Mouse (Mus musculus) neural tube, embryonic 12.5 days (tissue): ENCODE results near the gene Cdkl4. TPM values are rescaled to one million over a fixed set of nuclear protein-coding genes. Genes with fewer than 3 reads are reported as not detected.
"Not testable (repeated sequence)": the region's sequence is repeated elsewhere in the genome, so short reads cannot be mapped to it uniquely, and the experiment has no call there.

Experiments
- ATAC-seq: fragments of 200-750 bp; cut with Nextera tagmentation; 2 replicates; pipeline ENCODE4 v1.8.0; 2017; ENCODE audit warnings: low read depth, mild to moderate bottlenecking, moderate TSS enrichment, moderate library complexity; ENCODE audit not compliant: low FRiP score
- H3K27ac ChIP-seq: fragments of 300-500 bp; sonication (generic); 2 replicates; pipeline ENCODE4 v1.5.1; 2016
- H3K27me3 ChIP-seq: fragments of 300-500 bp; sonication (generic); replicated peaks from 2 replicates; pipeline ENCODE4 v1.6.1; 2016; ENCODE audit warnings: mild to moderate bottlenecking
- H3K36me3 ChIP-seq: fragments of 300-500 bp; sonication (generic); 2 replicates; pipeline ENCODE4 v1.6.1; 2016; ENCODE audit warnings: mild to moderate bottlenecking
- H3K4me1 ChIP-seq: fragments of 300-500 bp; sonication (generic); 2 replicates; pipeline ENCODE4 v1.6.1; 2016
- H3K4me2 ChIP-seq: fragments of 300-500 bp; sonication (generic); replicated peaks from 2 replicates; pipeline ENCODE4 v1.6.1; 2016; ENCODE audit warnings: mild to moderate bottlenecking
- H3K4me3 ChIP-seq: fragments of 300-500 bp; sonication (generic); 2 replicates; pipeline ENCODE4 v1.5.1; 2016
- H3K9ac ChIP-seq: fragments of 300-500 bp; sonication (generic); 2 replicates; pipeline ENCODE4 v1.6.1; 2016; ENCODE audit warnings: mild to moderate bottlenecking
- H3K9me3 ChIP-seq: fragments of 300-500 bp; sonication (generic); 2 replicates; pipeline ENCODE4 v1.6.1; 2016; ENCODE audit warnings: mild to moderate bottlenecking
- WGBS: fragments of 180-500 bp; shearing (Covaris S2); methylation state at CpG from one replicate; pipeline ENCODE4 v1.1.7; 2016; 5-methylcytosine and 5-hydroxymethylcytosine counted together
- polyA plus RNA-seq: library from polyadenylated mRNA; unstranded; fragments of >200 nt; fragmentation: Nextera tagmentation; extraction: Ambion mirVana; gene quantifications from 2 replicates; pipeline ENCODE4 v1.2.1, GENCODE M21; 2016

The Cdkl4 gene
- polyA plus RNA-seq, 1 experiment from 2014 or later: 6.2 TPM

DNA sequence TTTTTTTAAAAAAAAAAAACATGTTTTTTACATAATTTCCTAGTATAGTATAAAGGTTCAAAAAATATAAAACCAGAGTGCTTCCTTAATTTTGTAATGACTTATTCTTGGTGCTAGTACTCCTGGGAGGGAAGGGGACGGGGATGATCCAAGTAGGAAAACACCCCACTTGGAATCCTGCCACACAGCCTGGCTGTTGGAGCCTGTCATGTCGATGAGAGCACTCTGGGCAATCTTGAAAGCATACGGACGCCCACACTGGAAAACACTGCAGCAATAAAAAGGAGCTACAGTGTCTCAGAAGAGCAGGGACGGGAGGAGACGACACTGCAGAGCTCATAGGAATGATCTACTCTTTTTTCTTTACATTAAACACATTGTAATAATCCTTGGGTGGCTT, 42.0 kb downstream of the Cdkl4 start:
- H3K4me1 ChIP-seq: no peaks in the 10 kb centered on the region
- no peaks in the 10 kb centered on the region for H3K36me3 ChIP-seq
- H3K27ac ChIP-seq: no peak overlapping the region
- ATAC-seq: no peak
- peaks cover 4% of the 10 kb centered on the region; the same call in 1 of the 2 replicates for H3K9me3 ChIP-seq
- H3K4me2 ChIP-seq: no peak overlapping the region
- H3K27me3 ChIP-seq: no peaks in the 10 kb centered on the region
- WGBS: 68% methylated on average over 6 of the region's 6 CpGs
- H3K4me3 ChIP-seq: no peak overlapping the region
- no peak overlapping the region for H3K9ac ChIP-seq

DNA sequence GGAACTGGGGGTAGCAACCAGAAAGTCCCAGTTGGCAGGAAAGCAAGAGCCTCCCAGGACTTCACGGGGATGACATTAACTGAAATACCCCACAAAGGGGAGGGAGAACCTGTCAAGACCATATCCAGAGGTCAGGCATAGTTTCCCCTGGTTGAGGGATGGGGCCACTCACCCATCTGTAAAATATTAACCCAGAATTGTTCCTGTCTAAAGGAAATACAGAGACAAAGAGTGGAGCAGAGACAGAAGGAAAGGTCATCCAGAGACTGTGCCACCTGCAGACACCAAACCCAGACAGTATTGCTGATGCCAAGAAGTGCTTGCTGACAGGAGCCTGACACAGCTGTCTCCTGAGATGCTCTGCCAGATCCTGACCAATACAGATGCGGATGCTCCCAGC, 46.3 kb downstream of the Cdkl4 start:
- H3K9me3 ChIP-seq, H3K27ac ChIP-seq, H3K4me2 ChIP-seq, H3K4me3 ChIP-seq, H3K4me1 ChIP-seq, H3K9ac ChIP-seq, H3K36me3 ChIP-seq, ATAC-seq, H3K27me3 ChIP-seq: not testable (repeated sequence)
- 61% methylated on average over 2 of the region's 2 CpGs for WGBS

GRCm38 (mm10) chr17:80523231-80523630, 54.4 kb downstream of the Cdkl4 start:
- H3K9me3 ChIP-seq: no peaks in the 10 kb centered on the region
- H3K27me3 ChIP-seq: no peaks in the 10 kb centered on the region
- ATAC-seq: no peak
- no peaks in the 10 kb centered on the region for H3K36me3 ChIP-seq
- H3K4me3 ChIP-seq: no peak overlapping the region
- H3K9ac ChIP-seq: no peak overlapping the region
- H3K27ac ChIP-seq: no peak overlapping the region
- 86% methylated on average over 3 of the region's 3 CpGs for WGBS
- H3K4me1 ChIP-seq: no peaks in the 10 kb centered on the region
- no peak overlapping the region for H3K4me2 ChIP-seq

DNA sequence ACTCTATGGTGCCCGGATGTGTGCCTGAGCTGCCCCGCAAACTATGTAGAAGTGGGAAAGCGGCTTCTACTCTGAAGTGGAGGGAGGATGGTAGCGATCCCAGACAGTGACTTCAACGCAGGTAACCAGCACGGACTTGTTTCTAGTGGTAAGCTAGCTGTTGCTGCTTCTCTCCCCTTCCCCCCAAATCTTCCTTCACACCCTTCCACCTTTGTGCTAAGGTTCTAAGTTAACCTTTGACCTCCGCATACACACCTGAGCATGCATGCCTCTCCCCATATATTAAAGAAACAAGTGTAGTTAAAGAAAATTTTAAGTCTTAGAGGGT, 55.4 kb downstream of the Cdkl4 start:
- 79% methylated on average over 7 of the region's 7 CpGs for WGBS
- H3K4me1 ChIP-seq: no peaks in the 10 kb centered on the region
- H3K27ac ChIP-seq: no peak overlapping the region
- H3K4me3 ChIP-seq: no peak overlapping the region
- no peak overlapping the region for H3K4me2 ChIP-seq
- H3K9me3 ChIP-seq: no peaks in the 10 kb centered on the region
- no peaks in the 10 kb centered on the region for H3K27me3 ChIP-seq
- H3K36me3 ChIP-seq: no peaks in the 10 kb centered on the region
- ATAC-seq: no peak
- H3K9ac ChIP-seq: no peak overlapping the region

GRCm38 (mm10) chr17:80521521-80522228, 55.9 kb downstream of the Cdkl4 start:
- no peaks in the 10 kb centered on the region for H3K4me1 ChIP-seq
- 77% methylated on average over 4 of the region's 4 CpGs for WGBS

DNA sequence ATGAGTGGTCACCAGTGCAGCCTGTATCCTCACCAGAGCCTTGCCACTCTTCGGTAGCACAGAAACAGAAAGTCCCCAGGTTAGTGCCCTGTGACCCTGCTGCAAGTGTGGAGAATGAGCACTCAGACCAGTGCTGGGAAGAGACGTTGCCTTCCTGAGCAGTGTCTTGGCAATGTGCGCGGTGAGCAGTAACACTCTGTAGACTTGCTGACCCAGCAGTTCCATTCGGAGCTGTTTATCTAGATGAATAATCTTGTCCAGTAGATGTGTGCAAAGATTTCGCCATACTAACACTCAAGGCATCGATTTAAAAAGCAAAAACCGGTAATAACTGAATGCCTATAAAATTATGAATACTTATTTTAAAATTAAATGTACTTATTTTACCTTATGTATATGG, 57.1 kb downstream of the Cdkl4 start:
- Histone ChIP-seq H3K27me3 (no peaks in the 10 kb centered on the region), H3K36me3 (no peaks in the 10 kb centered on the region), H3K4me1 (no peaks in the 10 kb centered on the region), H3K27ac (no peak overlapping the region), H3K4me3 (no peak overlapping the region), H3K4me2 (no peak overlapping the region), H3K9me3 (no peaks in the 10 kb centered on the region), H3K9ac (no peak overlapping the region)
- WGBS: 86% methylated on average over 8 of the region's 8 CpGs
- ATAC-seq: no peak

More at GRCm38 (mm10) chr17:80521521-80522228, 55.9 kb downstream of the Cdkl4 start:
- no peak for ATAC-seq
- no peak overlapping the region for H3K9ac ChIP-seq
- H3K9me3 ChIP-seq: no peaks in the 10 kb centered on the region
- no peak overlapping the region for H3K27ac ChIP-seq
- H3K27me3 ChIP-seq: no peaks in the 10 kb centered on the region
- no peaks in the 10 kb centered on the region for H3K36me3 ChIP-seq
- H3K4me3 ChIP-seq: no peak overlapping the region
- H3K4me2 ChIP-seq: no peak overlapping the region

DNA sequence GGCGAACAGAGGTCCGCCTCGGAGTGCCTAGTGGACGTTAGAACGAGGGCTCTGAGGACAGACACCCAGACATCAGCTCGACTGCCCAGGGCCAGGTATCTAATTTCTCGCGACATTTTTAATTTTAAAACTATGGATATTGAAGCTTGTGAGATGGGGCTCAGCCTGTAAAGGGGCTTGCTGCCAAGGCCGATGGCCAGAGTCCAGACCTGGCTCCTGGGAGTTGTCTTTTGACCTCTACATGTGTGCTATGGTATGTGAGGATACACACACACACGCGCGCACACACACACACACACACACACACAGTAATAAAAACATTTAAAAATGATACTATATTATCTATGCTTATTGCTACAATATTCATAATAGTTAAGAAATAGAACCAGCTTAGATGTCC, 58.8 kb downstream of the Cdkl4 start:
- Histone ChIP-seq H3K4me1 (no peaks in the 10 kb centered on the region), H3K4me3 (no peak overlapping the region), H3K27me3 (no peaks in the 10 kb centered on the region), H3K36me3 (no peaks in the 10 kb centered on the region), H3K9ac (no peak overlapping the region), H3K4me2 (no peak overlapping the region), H3K9me3 (no peaks in the 10 kb centered on the region), H3K27ac (no peak overlapping the region)
- ATAC-seq: no peak
- WGBS: 95% methylated on average over 12 of the region's 12 CpGs

- no peak for ATAC-seq
- H3K4me1 ChIP-seq: no peaks in the 10 kb centered on the region
- no peaks in the 10 kb centered on the region for H3K9me3 ChIP-seq
- WGBS: 65% methylated on average over 9 of the region's 9 CpGs
- H3K4me3 ChIP-seq: no peak overlapping the region
- no peak overlapping the region for H3K27ac ChIP-seq
- H3K36me3 ChIP-seq: no peaks in the 10 kb centered on the region
- H3K4me2 ChIP-seq: no peak overlapping the region
- no peak overlapping the region for H3K9ac ChIP-seq
- no peaks in the 10 kb centered on the region for H3K27me3 ChIP-seq
Observed at GRCm38 (mm10) chr17:80517244-80517643, 60.4 kb downstream of the Cdkl4 start.

DNA sequence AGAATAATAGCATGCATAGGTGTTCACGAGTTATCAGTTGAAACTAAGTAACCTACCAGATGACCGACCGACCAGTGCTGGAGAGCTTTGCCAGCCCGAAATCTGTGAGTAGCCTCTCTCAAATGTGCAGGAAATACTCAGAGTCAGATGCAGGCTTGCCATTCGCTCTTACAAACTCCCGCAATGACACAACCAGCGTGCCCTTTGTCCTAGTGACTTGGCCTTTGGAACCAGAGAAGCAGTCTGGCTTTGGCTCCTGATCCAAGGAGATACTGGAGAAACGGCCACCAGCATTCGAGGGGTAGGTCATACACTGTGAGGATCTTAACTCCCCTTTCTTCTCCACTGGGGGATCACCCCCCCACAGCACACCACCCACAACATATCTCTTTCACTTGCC, 61.7 kb downstream of the Cdkl4 start:
- H3K4me2 ChIP-seq: no peak overlapping the region
- ATAC-seq: no peak
- no peaks in the 10 kb centered on the region for H3K4me1 ChIP-seq
- no peaks in the 10 kb centered on the region for H3K27me3 ChIP-seq
- H3K36me3 ChIP-seq: no peaks in the 10 kb centered on the region
- WGBS: 92% methylated on average over 9 of the region's 9 CpGs
- no peaks in the 10 kb centered on the region for H3K9me3 ChIP-seq
- H3K4me3 ChIP-seq: no peak overlapping the region
- no peak overlapping the region for H3K9ac ChIP-seq
- no peak overlapping the region for H3K27ac ChIP-seq

DNA sequence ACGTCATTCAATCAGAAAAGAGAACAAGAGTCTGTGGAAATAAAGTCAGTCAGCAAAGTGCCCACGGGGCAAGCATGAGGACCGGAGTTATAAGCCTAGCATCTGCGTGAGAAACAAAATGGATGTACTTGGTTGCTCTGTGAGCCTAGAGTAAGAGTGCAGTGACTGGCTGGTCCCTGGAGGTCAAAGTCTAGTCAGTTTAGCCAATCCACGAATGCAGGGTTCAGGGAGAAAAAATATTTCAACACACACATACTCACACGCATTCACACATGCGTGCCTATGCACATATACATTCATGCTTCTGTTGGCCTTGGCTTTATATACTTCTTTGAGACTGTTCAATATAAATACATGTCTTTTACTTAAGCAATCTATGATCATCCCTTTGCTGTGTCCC, 62.1 kb downstream of the Cdkl4 start:
- 93% methylated on average over 7 of the region's 7 CpGs for WGBS
- Histone ChIP-seq H3K4me1 (no peaks in the 10 kb centered on the region), H3K9me3 (no peaks in the 10 kb centered on the region)

GRCm38 (mm10) chr17:80513766-80514165, 63.8 kb downstream of the Cdkl4 start:
- Histone ChIP-seq H3K4me1 (no peaks in the 10 kb centered on the region), H3K36me3 (no peaks in the 10 kb centered on the region), H3K9ac (no peak overlapping the region), H3K27me3 (no peaks in the 10 kb centered on the region), H3K27ac (no peak overlapping the region), H3K4me3 (no peak overlapping the region), H3K9me3 (no peaks in the 10 kb centered on the region), H3K4me2 (no peak overlapping the region)
- ATAC-seq: no peak
- WGBS: 84% methylated on average over 8 of the region's 8 CpGs

More for the DNA sequence above, 62.1 kb downstream of the Cdkl4 start:
- Histone ChIP-seq H3K27me3 (no peaks in the 10 kb centered on the region), H3K9ac (no peak overlapping the region), H3K27ac (no peak overlapping the region), H3K4me2 (no peak overlapping the region), H3K36me3 (no peaks in the 10 kb centered on the region), H3K4me3 (no peak overlapping the region)
- ATAC-seq: no peak

- Histone ChIP-seq H3K36me3 (no peaks in the 10 kb centered on the region), H3K9me3 (no peaks in the 10 kb centered on the region), H3K27me3 (no peaks in the 10 kb centered on the region), H3K4me1 (no peaks in the 10 kb centered on the region), H3K27ac (no peak overlapping the region), H3K4me2 (no peak overlapping the region), H3K4me3 (no peak overlapping the region), H3K9ac (no peak overlapping the region)
- WGBS: 84% methylated on average over 3 of the region's 3 CpGs
- no peak for ATAC-seq
Observed at GRCm38 (mm10) chr17:80510459-80510855, 67.2 kb downstream of the Cdkl4 start.
